Mouse (Mus musculus) liver, embryonic 11.5 days (tissue): ENCODE measurements around the gene Sh3glb1. TPM values are rescaled to one million over a fixed set of nuclear protein-coding genes. Genes with fewer than 3 reads are reported as not detected.

Experiments
- ATAC-seq: fragments of 200-750 bp; cut with Nextera tagmentation; replicated peaks from 2 replicates; pipeline ENCODE4 v1.8.0; 2017; ENCODE audit warnings: moderate number of reproducible peaks, mild to moderate bottlenecking, moderate TSS enrichment, moderate library complexity; ENCODE audit not compliant: low FRiP score
- DNase-seq: peaks from one replicate; pipeline ENCODE4 v3.0.0-alpha.2; 2017; ENCODE audit warnings: low spot score
- H3K27ac ChIP-seq: fragments of 300-500 bp; sonication (generic); 2 replicates; pipeline ENCODE4 v1.5.1; 2014; ENCODE audit warnings: mild to moderate bottlenecking, low read depth, low read length, control low read depth
- H3K27me3 ChIP-seq: fragments of 300-500 bp; sonication (generic); replicated peaks from 2 replicates; pipeline ENCODE4 v1.6.1; 2014; ENCODE audit warnings: low read length, mixed read lengths; ENCODE audit not compliant: control insufficient read depth, insufficient read depth
- H3K36me3 ChIP-seq: fragments of 300-500 bp; sonication (generic); 2 replicates; pipeline ENCODE4 v1.6.1; 2014; ENCODE audit warnings: mild to moderate bottlenecking, low read length, moderate library complexity, mixed read lengths; ENCODE audit not compliant: control insufficient read depth, insufficient read depth
- H3K4me1 ChIP-seq: fragments of 300-500 bp; sonication (generic); replicated peaks from 2 replicates; pipeline ENCODE4 v1.6.1; 2014; ENCODE audit warnings: low read length, mixed read lengths; ENCODE audit not compliant: control insufficient read depth, insufficient read depth
- H3K4me2 ChIP-seq: fragments of 300-500 bp; sonication (generic); 2 replicates; pipeline ENCODE4 v1.6.1; 2014; ENCODE audit warnings: mild to moderate bottlenecking, control low read depth, moderate library complexity
- H3K4me3 ChIP-seq: fragments of 300-500 bp; sonication (generic); 2 replicates; pipeline ENCODE4 v1.5.1; 2014; ENCODE audit warnings: low read depth, low read length, control low read depth
- H3K9ac ChIP-seq: fragments of 300-500 bp; sonication (generic); 2 replicates; pipeline ENCODE4 v1.6.1; 2014; ENCODE audit warnings: low read depth, low read length, control low read depth
- H3K9me3 ChIP-seq: fragments of 300-500 bp; sonication (generic); 2 replicates; pipeline ENCODE4 v1.6.1; 2016; ENCODE audit warnings: low read length, inconsistent platforms, mixed read lengths; ENCODE audit not compliant: control insufficient read depth
- WGBS: fragments of 180-500 bp; shearing (Covaris S2); extraction: QIAGEN DNeasy Blood & Tissue Kit; methylation state at CpG from one replicate; pipeline ENCODE4 v1.1.7; 2014; 5-methylcytosine and 5-hydroxymethylcytosine counted together
- polyA plus RNA-seq: library from polyadenylated mRNA; unstranded; fragments of >200 nt; fragmentation: Nextera tagmentation; extraction: Ambion mirVana; gene quantifications from 2 replicates; pipeline ENCODE4 v1.2.1, GENCODE M21; 2014

Gene Sh3glb1
- polyA plus RNA-seq, 1 experiment from 2014 or later: 100 TPM

DNA sequence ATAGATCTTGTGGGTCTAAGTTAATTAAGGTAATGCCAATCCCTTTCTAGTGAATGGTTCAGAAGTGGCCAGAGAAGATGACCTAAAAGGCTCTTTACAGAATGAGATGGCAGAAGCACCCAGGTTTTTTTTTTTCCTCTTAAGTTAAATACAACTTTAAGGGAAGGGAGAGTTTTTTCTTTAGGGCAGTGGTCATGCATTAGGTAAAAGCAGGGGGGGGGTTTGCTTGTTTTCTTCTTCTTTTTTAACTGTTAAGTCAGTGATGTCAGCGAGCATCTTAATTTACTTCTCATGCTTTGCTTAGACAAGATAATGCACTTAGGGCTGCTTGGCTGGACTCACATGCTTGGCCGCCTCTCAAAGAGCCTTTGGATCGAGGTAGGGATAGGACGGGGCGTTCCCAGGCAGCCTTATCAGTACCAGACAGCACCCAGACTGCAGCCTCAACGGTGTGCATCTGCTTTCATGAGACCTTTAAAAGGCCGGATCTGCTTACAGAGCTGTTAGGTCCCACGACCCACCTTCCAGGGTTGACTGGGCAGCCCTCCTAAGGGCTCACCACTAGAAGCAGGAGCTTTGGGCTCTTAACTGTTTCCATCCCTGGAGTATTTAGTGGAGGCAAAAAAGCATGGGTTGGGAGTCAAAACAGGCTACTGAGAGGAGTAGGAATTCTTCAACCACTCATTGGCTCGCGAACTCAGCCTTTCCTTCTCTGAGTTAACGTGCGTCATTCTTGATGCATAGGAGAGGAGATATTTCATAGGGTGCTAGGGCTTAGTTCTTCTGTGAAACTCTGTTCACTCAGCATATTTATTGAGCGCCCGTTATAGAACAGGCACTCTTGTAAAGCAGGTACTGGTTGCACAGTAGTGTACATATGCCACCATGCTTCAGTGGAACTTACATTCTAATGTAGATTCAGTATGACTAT is 49.9 kb downstream of the Sh3glb1 start:
- no peaks in the 10 kb centered on the region for H3K9me3 ChIP-seq
- peaks cover 42% of the 10 kb centered on the region for H3K4me1 ChIP-seq
- peak overlapping the region; percentile 30 for H3K9ac ChIP-seq
- H3K4me2 ChIP-seq: peak overlapping the region; percentile 45
- no peaks in the 10 kb centered on the region for H3K36me3 ChIP-seq
- ATAC-seq (peak; percentile 98), DNase-seq (peak; percentile 62)
- H3K4me3 ChIP-seq: no peak overlapping the region
- peak overlapping the region; percentile 90 for H3K27ac ChIP-seq
- WGBS: 38% methylated on average over 14 of the region's 14 CpGs
- H3K27me3 ChIP-seq: no peaks in the 10 kb centered on the region

DNA sequence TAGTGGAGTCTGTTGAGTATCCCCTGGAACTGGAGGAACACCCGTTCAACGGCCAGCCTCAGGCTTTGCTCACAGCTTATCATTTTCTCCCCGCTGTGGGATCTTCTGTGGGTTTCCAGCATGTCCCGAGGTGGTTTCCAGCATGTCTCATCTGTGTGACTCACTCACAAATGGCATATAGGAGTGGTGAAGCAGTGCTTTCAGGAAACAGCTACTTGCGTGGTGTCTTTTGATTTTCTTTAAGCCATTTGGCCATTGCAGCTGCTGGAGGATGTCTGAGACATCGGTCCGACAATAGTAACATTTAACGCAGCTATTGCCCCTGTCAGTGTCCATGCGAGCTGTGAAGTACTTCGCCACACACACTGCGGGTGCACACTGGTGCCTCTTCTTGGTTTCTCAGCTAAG is 50.7 kb downstream of the Sh3glb1 start:
- peak overlapping the region; percentile 37 for H3K4me2 ChIP-seq
- no peaks in the 10 kb centered on the region for H3K9me3 ChIP-seq
- no peaks in the 10 kb centered on the region for H3K36me3 ChIP-seq
- DNase-seq (no peak), ATAC-seq (0 out of 2 replicates have a peak, but pooled peaks have one; percentile 25)
- no peaks in the 10 kb centered on the region for H3K27me3 ChIP-seq
- H3K27ac ChIP-seq: peak overlapping the region; percentile 90
- no peak overlapping the region for H3K4me3 ChIP-seq
- 51% methylated on average over 11 of the region's 11 CpGs for WGBS
- peak overlapping the region; percentile 30 for H3K9ac ChIP-seq
- peaks cover 45% of the 10 kb centered on the region for H3K4me1 ChIP-seq

DNA sequence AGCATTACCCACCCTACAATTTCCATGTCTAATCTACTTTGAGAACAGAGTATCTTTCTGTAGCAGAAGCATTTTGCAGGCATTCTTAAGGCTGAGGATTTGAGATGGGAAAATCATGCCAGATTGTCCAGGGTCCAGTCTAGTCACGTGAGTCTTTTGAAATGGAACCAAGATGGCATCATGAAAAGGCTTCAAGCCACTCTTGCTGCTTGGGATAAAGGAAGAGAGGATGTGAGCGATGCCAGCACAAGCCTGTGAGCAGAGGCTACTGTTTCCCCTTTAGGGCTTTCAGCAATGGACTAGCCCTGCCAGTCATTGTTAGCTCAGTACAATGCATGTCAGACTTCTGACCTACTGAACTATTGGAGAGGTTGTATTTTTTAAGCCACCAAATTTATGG is 51.2 kb downstream of the Sh3glb1 start:
- Histone ChIP-seq H3K4me3 (no peak overlapping the region), H3K4me2 (peak overlapping the region; percentile 37; the same call in 1 of the 2 replicates), H3K27me3 (no peaks in the 10 kb centered on the region), H3K9me3 (no peaks in the 10 kb centered on the region), H3K4me1 (peaks cover 45% of the 10 kb centered on the region), H3K9ac (peak overlapping the region; percentile 30; the same call in 1 of the 2 replicates), H3K36me3 (no peaks in the 10 kb centered on the region), H3K27ac (peak overlapping the region; percentile 90)
- WGBS: 83% methylated on average over 2 of the region's 2 CpGs
- no peak for DNase-seq
- ATAC-seq: no peak

DNA sequence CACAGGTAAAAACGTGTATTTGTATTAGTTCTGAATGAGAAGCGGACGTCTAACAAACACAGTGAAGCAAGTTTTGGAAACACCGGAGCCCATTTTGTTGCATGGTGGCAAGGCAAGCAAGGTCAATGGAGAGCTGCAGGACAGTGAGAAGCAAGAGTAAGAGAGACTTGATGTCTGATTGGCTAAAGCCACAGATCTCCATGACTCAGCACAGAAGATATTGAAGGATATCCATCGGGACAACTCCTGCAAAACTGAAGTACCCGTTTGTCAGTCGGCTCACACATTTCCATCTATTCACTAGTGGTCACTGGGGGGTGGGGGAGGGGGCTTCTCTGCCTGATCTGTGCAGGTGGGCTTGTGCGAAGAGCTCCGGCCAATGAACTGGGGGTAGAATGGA is 52.1 kb downstream of the Sh3glb1 start:
- no peaks in the 10 kb centered on the region for H3K27me3 ChIP-seq
- H3K36me3 ChIP-seq: no peaks in the 10 kb centered on the region
- DNase-seq: no peak
- 86% methylated on average over 9 of the region's 9 CpGs for WGBS
- H3K4me1 ChIP-seq: peaks cover 49% of the 10 kb centered on the region
- H3K9ac ChIP-seq: no peak overlapping the region
- H3K4me2 ChIP-seq: no peak overlapping the region
- H3K4me3 ChIP-seq: no peak overlapping the region
- H3K9me3 ChIP-seq: no peaks in the 10 kb centered on the region
- no peak overlapping the region for H3K27ac ChIP-seq
- no peak for ATAC-seq

DNA sequence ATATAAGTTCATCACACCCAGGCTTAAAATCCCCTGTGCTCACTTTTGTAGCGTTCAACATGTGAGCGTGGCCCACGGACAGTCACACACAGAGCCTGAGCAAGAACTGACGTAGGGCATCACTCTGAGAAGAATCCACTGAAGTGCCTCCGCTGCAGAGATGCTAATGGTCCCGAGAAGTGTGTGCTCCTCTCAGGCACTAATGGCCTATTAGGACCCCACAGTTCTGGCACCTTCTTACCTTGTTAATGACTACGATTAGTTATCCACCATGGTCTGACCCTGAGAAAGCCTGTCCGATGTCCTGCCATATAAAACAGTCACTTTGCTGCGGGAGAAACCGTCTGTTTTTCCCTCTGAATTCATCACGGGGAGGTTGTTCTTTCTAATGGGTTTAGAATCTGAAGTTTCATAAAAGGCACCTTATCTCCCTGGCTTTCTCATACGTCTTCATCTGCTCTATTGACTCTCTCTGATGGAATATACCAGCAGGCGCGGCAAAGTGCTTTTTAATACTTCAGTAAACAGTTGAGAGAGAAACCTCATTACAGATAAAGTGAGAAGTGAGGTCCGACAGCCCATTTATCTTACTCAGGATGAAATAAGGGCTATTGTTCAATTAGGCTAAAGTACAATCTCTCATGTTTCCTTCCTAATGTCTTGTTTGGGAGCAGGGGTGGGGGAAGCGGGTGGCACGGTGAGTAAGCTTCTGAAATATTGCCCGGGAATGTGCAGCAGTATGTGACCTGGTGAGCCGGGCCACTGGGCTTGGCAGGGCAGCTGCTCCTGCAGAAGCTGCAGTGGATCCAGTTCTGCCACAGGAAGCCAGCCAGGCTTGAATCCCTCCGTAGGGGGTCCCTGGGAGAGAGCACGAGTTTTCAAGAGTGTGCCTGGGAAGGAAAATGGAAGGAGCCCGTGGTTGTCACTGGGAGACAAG is 55.5 kb downstream of the Sh3glb1 start:
- Histone ChIP-seq H3K36me3 (no peaks in the 10 kb centered on the region), H3K4me3 (no peak overlapping the region), H3K27ac (no peak overlapping the region), H3K9ac (no peak overlapping the region), H3K4me2 (0 out of 2 replicates have a peak overlapping the region, but pooled peaks have one; percentile 5), H3K9me3 (no peaks in the 10 kb centered on the region), H3K4me1 (peaks cover 36% of the 10 kb centered on the region), H3K27me3 (no peaks in the 10 kb centered on the region)
- ATAC-seq (no peak), DNase-seq (no peak)
- WGBS: 61% methylated on average over 22 of the region's 22 CpGs

DNA sequence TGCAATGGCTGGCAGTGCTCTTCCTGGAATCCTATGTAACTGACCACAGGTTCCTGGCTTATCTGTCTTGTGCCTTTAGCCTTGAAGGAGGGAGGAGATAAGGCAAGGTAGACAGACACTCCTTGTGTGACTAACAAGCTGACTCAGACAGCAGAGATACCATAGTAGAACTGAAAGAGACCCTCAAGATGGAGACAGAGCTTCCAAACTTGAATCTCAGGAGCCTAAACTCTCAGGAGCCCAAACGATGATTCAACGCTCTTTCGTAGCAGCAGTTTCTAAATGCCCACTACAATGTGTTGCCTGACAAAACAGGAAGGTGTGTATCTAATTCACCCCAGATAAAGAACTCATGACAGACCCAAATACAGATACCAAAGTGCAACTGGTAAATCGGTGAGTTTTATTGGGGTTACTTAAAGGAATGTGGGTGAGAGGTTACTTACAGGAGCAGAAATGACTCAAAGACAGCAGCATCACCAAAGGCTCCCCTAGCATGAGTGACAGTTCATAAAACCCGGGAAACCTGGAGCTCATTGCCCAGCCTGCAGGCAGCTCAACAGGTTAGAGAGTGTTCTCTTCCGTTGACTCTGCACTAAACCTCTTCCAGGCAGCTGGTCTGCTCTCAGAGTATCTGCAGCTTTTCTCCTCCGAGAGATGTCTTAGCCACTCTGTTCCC is 56.6 kb downstream of the Sh3glb1 start:
- Histone ChIP-seq H3K4me1 (peaks cover 26% of the 10 kb centered on the region), H3K36me3 (no peaks in the 10 kb centered on the region), H3K9me3 (no peaks in the 10 kb centered on the region), H3K4me3 (no peak overlapping the region), H3K27ac (no peak overlapping the region), H3K27me3 (no peaks in the 10 kb centered on the region), H3K4me2 (no peak overlapping the region), H3K9ac (no peak overlapping the region)
- ATAC-seq (peak; percentile 61), DNase-seq (no peak)
- WGBS: 74% methylated on average over 7 of the region's 7 CpGs

DNA sequence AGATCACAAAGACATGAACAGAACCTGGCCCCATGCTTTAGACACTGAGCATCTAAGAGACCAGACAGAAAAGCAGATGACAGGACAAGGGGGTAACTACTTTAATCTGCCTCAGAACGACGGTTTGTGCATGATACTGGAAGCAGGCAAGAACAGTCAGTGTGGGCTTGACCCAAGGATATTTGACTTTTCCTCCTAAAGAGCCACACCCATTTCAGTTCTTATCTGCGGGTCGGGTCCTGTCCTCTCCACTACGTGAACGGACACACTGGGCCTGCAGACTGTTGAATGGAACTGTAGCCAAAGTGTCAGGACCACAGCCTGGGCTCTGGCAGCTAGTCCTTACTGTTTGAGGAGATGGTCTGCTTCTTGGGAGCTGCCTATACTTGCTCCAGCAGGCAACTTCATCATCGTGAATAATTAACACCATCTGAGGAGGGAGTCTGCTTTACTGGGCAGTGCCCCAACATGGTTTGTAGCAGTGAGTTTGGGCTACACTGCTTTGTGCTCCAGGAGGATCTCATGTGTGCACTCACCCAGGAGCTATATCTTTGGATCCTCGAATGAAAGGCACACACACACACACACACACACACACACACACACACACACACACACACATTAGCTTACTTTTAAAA is 57.8 kb downstream of the Sh3glb1 start:
- H3K4me3 ChIP-seq: no peak overlapping the region
- H3K4me1 ChIP-seq: peaks cover 17% of the 10 kb centered on the region
- H3K27me3 ChIP-seq: no peaks in the 10 kb centered on the region
- 38% methylated on average over 8 of the region's 8 CpGs for WGBS
- no peak for DNase-seq
- no peaks in the 10 kb centered on the region for H3K36me3 ChIP-seq
- peak overlapping the region; percentile 62; the same call in 1 of the 2 replicates for H3K27ac ChIP-seq
- H3K9me3 ChIP-seq: no peaks in the 10 kb centered on the region
- H3K4me2 ChIP-seq: no peak overlapping the region; the same call in 1 of the 2 replicates
- H3K9ac ChIP-seq: no peak overlapping the region
- ATAC-seq: peak; percentile 77

DNA sequence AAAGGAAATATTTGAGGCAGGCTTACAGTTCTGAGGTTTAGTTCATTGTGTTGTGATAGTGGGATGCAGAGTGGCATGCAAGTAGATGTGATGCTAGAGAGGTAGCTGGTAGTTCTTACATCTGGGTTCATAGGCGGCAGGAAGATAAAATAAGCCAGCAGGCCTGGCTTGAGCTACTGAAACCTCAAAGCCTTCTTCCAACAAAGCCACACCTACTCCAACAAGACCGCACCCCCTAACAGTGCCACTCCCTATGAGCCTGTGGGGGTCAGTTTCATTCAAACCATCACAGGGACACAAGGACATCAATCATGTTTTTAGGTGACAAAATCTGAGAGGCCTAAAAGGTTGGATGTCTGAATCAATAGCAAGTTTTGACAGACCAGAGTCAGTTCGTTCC is 58.7 kb downstream of the Sh3glb1 start:
- no peak overlapping the region for H3K27ac ChIP-seq
- 75% methylated on average over 3 of the region's 3 CpGs for WGBS
- DNase-seq (no peak), ATAC-seq (peak; percentile 69)
- peaks cover 14% of the 10 kb centered on the region for H3K4me1 ChIP-seq
- H3K4me3 ChIP-seq: no peak overlapping the region
- no peak overlapping the region for H3K9ac ChIP-seq
- H3K36me3 ChIP-seq: no peaks in the 10 kb centered on the region
- no peaks in the 10 kb centered on the region for H3K9me3 ChIP-seq
- no peak overlapping the region for H3K4me2 ChIP-seq
- H3K27me3 ChIP-seq: no peaks in the 10 kb centered on the region
